Mouse (Mus musculus) liver, postnatal 0 days (tissue): ENCODE data around the gene Gm9495. TPM values are rescaled to one million over a fixed set of nuclear protein-coding genes. Genes with fewer than 3 reads are reported as not detected.
"Not testable (repeated sequence)": the region's sequence is repeated elsewhere in the genome, so short reads cannot be mapped to it uniquely, and the experiment has no call there.

Source experiments
- ATAC-seq: fragments of 200-750 bp; cut with Nextera tagmentation; 2 replicates; pipeline ENCODE4 v1.8.0; 2017; ENCODE audit warnings: mild to moderate bottlenecking, moderate library complexity
- DNase-seq: peaks from one replicate; pipeline ENCODE4 v3.0.0-alpha.2; 2016
- H3K27ac ChIP-seq: fragments of 300-500 bp; sonication (generic); 2 replicates; pipeline ENCODE4 v1.5.1; 2014; ENCODE audit warnings: antibody characterized with exemption, moderate library complexity, mild to moderate bottlenecking, low read depth
- H3K27me3 ChIP-seq: fragments of 300-500 bp; sonication (generic); 2 replicates; pipeline ENCODE4 v1.6.1; 2014; ENCODE audit warnings: low read length, control low read depth, mixed read lengths; ENCODE audit not compliant: insufficient read depth
- H3K36me3 ChIP-seq: fragments of 300-500 bp; sonication (generic); replicated peaks from 2 replicates; pipeline ENCODE4 v1.6.1; 2014; ENCODE audit warnings: mild to moderate bottlenecking, control low read depth, low read length, moderate library complexity, mixed read lengths; ENCODE audit not compliant: insufficient read depth
- H3K4me1 ChIP-seq: fragments of 300-500 bp; sonication (generic); 2 replicates; pipeline ENCODE4 v1.6.1; 2014; ENCODE audit warnings: antibody characterized with exemption, mild to moderate bottlenecking, control low read depth; ENCODE audit not compliant: insufficient read depth
- H3K4me2 ChIP-seq: fragments of 300-500 bp; sonication (generic); 2 replicates; pipeline ENCODE4 v1.6.1; 2014; ENCODE audit warnings: low read depth, mild to moderate bottlenecking, low read length, moderate library complexity, mixed read lengths
- H3K4me3 ChIP-seq: fragments of 300-500 bp; sonication (generic); 2 replicates; pipeline ENCODE4 v1.5.1; 2014; ENCODE audit warnings: low read depth, low read length
- H3K9ac ChIP-seq: fragments of 300-500 bp; sonication (generic); replicated peaks from 2 replicates; pipeline ENCODE4 v1.6.1; 2014; ENCODE audit warnings: mild to moderate bottlenecking, moderate library complexity
- H3K9me3 ChIP-seq: fragments of 300-500 bp; sonication (generic); 2 replicates; pipeline ENCODE4 v1.6.1; 2016; ENCODE audit warnings: mild to moderate bottlenecking, control low read depth, low read length, mixed read lengths
- CTCF ChIP-seq: sonication (generic); IDR thresholded peaks from 2 replicates; pipeline ENCODE4 v1.5.1; 2016; ENCODE audit warnings: antibody characterized with exemption, low read depth
- EP300 ChIP-seq: IDR thresholded peaks from 2 replicates; pipeline ENCODE4 v1.6.1; 2016; ENCODE audit warnings: antibody characterized with exemption, low read depth, mild to moderate bottlenecking
- WGBS: fragments of 180-500 bp; shearing (Covaris S2); extraction: QIAGEN DNeasy Blood & Tissue Kit; methylation state at CpG from one replicate; pipeline ENCODE4 v1.1.7; 2014; ENCODE audit not compliant: insufficient replicate concordance; 5-methylcytosine and 5-hydroxymethylcytosine counted together
- polyA plus RNA-seq: library from polyadenylated mRNA; unstranded; fragments of >200 nt; fragmentation: Nextera tagmentation; extraction: Ambion mirVana; gene quantifications from 2 replicates; pipeline ENCODE4 v1.2.1, GENCODE M21; 2015

Gm9495 gene
- polyA plus RNA-seq, result not detected in 2 replicates

DNA sequence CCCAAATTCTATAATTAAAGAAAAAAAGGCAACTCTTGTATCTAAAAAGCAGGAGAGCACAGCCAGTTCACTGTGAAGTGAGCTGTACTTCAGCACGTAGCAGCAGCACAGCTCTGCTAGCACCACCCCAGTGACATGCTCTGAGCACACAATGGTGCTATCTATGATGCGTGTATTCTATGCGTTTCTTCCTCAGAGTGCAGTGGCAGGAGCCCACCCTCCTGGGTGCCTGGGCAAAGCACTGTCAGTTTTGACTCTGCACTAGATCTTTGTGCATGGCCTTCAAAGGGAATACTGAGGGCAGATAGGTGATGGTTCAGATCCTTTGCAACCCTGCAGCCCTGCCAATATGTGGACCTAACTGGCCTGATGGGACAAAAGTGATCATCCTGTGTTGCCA is at the start of gene Gm9495:
Gene Gm9495, minus strand, starts transcription at position 101 of the 400 bp plus-strand sequence.
- H3K4me2 ChIP-seq, H3K9ac ChIP-seq, ATAC-seq, H3K27ac ChIP-seq, H3K27me3 ChIP-seq, DNase-seq, H3K4me3 ChIP-seq, H3K4me1 ChIP-seq, H3K9me3 ChIP-seq, H3K36me3 ChIP-seq: not testable (repeated sequence)
- 90% methylated on average over 1 of the region's 3 CpGs for WGBS

DNA sequence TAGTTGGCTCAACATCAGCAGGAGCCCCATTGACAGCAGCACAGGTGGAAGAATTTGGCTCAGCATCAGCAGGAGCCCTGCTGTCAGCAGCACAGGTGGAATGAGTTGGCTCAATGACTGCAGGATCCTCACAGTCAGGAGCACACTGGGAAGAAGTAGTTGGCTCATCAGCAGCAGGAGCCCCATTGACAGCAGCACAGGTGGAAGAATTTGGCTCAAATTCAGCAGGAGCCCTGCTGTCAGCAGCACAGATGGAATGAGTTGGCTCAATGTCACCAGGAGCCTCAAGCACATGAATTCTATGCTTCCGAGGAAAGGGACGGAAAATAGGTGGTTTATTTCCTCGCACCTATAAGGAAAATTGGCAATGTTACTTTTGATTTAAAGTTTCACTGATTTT is 21.6 kb upstream of the Gm9495 start:
- not testable (repeated sequence) for H3K27me3 ChIP-seq, H3K4me2 ChIP-seq, H3K4me3 ChIP-seq, DNase-seq, H3K9me3 ChIP-seq, H3K4me1 ChIP-seq, H3K36me3 ChIP-seq, H3K27ac ChIP-seq, ATAC-seq, H3K9ac ChIP-seq
- WGBS, result 45% methylated on average over 3 of the region's 3 CpGs

DNA sequence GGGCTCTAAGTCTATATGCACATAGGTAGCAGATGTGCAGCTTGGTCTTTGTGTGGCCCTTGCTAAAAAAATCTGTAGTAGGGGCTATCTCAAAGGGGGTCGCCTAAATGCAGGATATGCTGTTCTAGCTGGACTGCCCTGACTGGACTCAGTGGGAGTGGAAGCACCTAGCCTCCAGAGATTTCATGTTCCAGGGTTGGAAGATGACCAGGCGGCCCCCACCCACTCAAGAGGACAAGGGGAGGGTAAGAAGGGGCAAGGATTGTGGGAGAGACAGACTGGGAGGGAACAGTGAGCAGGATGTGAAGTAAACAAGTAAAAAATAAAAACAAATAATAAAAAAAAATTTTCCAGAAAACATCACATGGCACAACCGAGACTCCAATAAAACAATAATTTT is 33.3 kb downstream of the Gm9495 start:
- not testable (repeated sequence) for ATAC-seq, H3K4me1 ChIP-seq, H3K9me3 ChIP-seq, H3K27ac ChIP-seq, DNase-seq, H3K27me3 ChIP-seq, H3K4me3 ChIP-seq, H3K4me2 ChIP-seq, H3K9ac ChIP-seq, H3K36me3 ChIP-seq
- WGBS, result 69% methylated on average over 2 of the region's 3 CpGs

DNA sequence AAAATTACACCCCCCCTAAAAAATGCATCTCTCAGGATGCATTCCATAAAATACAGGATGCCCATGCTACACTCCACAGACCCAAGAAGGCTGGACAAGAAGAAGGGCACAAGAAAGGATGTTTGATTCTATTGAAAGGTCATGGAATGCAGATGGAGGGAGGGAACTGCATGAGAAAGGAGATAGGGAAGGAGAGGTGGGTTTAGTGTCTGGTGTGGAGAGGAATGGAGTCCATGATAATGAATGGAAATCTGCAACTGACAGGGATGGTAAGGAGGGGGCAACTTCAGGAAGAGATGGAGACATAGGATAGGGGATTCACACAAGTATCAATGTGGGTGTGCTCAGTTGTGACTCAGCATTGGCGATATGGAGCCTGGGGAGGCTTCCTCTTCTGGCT is 39.0 kb downstream of the Gm9495 start:
- TF ChIP-seq EP300, result no peak
- TF ChIP-seq CTCF, result no peak
- no peak for DNase-seq
- Histone ChIP-seq H3K4me1 (no peaks in the 10 kb centered on the region), H3K9ac (no peak overlapping the region), H3K27ac (no peak overlapping the region), H3K4me2 (no peak overlapping the region), H3K9me3 (no peaks in the 10 kb centered on the region), H3K4me3 (no peak overlapping the region), H3K27me3 (no peaks in the 10 kb centered on the region), H3K36me3 (no peaks in the 10 kb centered on the region)
- whole genome bisulfite sequencing, result 75% methylated on average over 1 of the region's 1 CpGs
- no peak for ATAC-seq

DNA sequence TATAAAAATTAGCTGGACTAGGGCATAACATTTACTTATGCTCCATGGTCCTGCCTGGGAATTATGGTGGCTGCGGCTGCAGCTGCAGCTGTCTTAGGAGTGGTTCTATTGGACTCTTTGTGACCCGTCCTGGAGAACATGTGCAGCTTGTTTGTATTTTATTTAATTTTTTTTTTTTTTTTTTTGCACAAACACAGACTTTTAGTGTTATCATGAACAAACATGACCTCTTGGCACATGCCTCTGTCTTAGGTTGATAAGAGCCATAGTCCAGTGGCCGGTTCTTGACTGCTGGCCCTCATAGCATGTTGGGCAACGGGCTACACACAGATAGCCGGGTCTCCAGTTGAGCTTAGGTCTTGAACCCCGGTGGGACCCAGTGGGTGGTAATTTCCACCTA is 48.6 kb downstream of the Gm9495 start:
- DNase-seq (no peak), ATAC-seq (no peak)
- Histone ChIP-seq H3K9ac (no peak overlapping the region), H3K4me2 (no peak overlapping the region), H3K27me3 (no peaks in the 10 kb centered on the region), H3K36me3 (no peaks in the 10 kb centered on the region), H3K4me1 (peaks cover 3% of the 10 kb centered on the region), H3K4me3 (no peak overlapping the region), H3K27ac (no peak overlapping the region), H3K9me3 (no peaks in the 10 kb centered on the region; the same call in 1 of the 2 replicates)
- no peak for TF ChIP-seq EP300
- TF ChIP-seq CTCF, result no peak
- 52% methylated on average over 6 of the region's 6 CpGs for WGBS

DNA sequence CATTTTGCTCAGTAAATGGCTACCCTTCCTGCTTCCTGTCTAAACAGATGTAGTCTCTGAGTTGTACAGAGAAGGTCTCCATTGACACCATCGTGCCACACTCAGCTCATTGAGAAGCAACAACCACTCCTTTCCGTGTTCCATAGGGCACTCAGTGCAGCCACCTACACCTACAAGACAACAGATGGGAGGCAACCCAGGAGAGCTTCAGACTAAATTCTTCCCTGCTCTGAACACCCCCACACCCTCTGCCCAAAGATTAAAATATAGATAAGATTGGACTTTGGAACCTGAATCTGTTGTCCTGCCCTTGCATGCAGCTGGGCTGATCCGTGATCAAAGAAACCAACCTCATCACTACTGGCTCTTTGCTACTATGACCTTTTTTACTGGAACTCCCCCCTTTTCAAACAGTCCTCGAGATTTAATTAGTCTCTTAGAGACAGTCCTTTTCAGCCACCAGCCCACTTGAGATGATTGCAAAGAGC is 53.4 kb downstream of the Gm9495 start:
- DNase-seq (no peak), ATAC-seq (peak; percentile 46)
- no peaks in the 10 kb centered on the region for H3K27me3 ChIP-seq
- peaks cover 6% of the 10 kb centered on the region for H3K4me1 ChIP-seq
- peak overlapping the region; percentile 83 for H3K4me2 ChIP-seq
- H3K9me3 ChIP-seq, result no peaks in the 10 kb centered on the region; the same call in 1 of the 2 replicates
- no peaks in the 10 kb centered on the region for H3K36me3 ChIP-seq
- WGBS, result 57% methylated on average over 4 of the region's 4 CpGs
- TF ChIP-seq EP300 (no peak), CTCF (no peak)
- peak overlapping the region; percentile 76 for H3K27ac ChIP-seq
- H3K4me3 ChIP-seq, result peak overlapping the region; percentile 58
- peak overlapping the region; percentile 78 for H3K9ac ChIP-seq
